Mouse (Mus musculus) gonadal fat pad, adult 2 months (tissue): ENCODE measurements around the gene Vill. TPM values are rescaled to one million over a fixed set of nuclear protein-coding genes. Genes with fewer than 3 reads are reported as not detected.

Experiments
- DNase-seq: peaks from one replicate; pipeline ENCODE4 v3.0.0-alpha.2; 2012; ENCODE audit warnings: low read depth
- polyA plus RNA-seq: library from polyadenylated mRNA; depleted of rRNA; stranded (reverse); fragments of >200 nt; gene quantifications from 2 replicates; pipeline ENCODE4 v1.2.3, GENCODE M21; 2012; rRNA removed

The Vill gene
- polyA plus RNA-seq: 13.6 and 15.1 TPM in 2 replicates

GRCm38 (mm10) chr9:119052154-119052944 is at the start of gene Vill:
TSS of gene Vill (plus strand) at chr9:119052778.
- DNase-seq: no peak

GRCm38 (mm10) chr9:119003990-119004702 is 48.4 kb upstream of the Vill start:
- DNase-seq: no peak

DNA sequence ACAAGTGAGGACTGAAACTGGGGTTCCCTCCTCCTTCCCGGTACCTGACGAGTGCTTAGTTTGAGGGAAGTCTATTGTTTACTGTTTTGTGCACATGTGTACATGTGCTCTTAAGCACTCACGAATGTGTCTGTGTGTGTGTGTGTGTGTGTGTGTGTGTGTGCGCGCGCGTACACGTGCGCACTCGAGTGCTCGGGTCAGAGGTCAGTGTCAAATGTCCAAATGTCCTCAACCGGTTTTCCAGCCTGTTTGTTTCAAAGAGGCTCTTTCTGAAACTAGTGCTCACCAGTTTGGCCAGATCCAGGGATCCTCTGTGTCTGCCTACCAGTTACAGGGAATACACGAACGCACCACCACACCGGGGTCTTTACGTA is 47.9 kb upstream of the Vill start:
- no peak for DNase-seq

GRCm38 (mm10) chr9:119005303-119006029 is 47.1 kb upstream of the Vill start:
- DNase-seq: no peak

DNA sequence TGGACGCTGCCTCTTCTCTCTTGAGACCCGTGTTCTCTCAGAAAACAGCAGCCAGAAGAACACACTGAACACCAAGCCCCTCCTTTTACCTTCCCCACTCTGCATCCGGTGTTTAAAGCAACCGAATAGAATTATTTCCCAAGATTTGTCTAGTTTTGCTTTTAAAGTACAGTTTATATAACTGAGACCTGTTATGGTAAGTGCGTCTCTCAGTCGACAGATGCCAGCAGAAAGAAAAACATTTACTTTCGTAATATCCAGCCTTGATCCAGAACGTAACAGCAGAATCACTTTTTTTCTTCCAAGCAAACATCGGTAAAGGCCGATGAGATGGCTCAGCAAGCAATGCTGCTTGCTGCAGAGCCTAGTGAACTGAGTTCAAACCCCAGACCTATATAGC is 45.3 kb upstream of the Vill start:
- no peak for DNase-seq

GRCm38 (mm10) chr9:119008871-119009270 is 43.7 kb upstream of the Vill start:
- DNase-seq: no peak

- no peak for DNase-seq
Measured at GRCm38 (mm10) chr9:119010156-119010710, 42.3 kb upstream of the Vill start.

GRCm38 (mm10) chr9:119016785-119017507 is 35.6 kb upstream of the Vill start:
- no peak for DNase-seq

- DNase-seq: no peak
Measured at GRCm38 (mm10) chr9:119021731-119022130, 30.8 kb upstream of the Vill start.

- no peak for DNase-seq
Measured at GRCm38 (mm10) chr9:119025263-119025662, 27.3 kb upstream of the Vill start.

- DNase-seq: no peak
Measured at GRCm38 (mm10) chr9:119025832-119026331, 26.7 kb upstream of the Vill start.

GRCm38 (mm10) chr9:119027337-119027736 is 25.2 kb upstream of the Vill start:
- DNase-seq: no peak

DNA sequence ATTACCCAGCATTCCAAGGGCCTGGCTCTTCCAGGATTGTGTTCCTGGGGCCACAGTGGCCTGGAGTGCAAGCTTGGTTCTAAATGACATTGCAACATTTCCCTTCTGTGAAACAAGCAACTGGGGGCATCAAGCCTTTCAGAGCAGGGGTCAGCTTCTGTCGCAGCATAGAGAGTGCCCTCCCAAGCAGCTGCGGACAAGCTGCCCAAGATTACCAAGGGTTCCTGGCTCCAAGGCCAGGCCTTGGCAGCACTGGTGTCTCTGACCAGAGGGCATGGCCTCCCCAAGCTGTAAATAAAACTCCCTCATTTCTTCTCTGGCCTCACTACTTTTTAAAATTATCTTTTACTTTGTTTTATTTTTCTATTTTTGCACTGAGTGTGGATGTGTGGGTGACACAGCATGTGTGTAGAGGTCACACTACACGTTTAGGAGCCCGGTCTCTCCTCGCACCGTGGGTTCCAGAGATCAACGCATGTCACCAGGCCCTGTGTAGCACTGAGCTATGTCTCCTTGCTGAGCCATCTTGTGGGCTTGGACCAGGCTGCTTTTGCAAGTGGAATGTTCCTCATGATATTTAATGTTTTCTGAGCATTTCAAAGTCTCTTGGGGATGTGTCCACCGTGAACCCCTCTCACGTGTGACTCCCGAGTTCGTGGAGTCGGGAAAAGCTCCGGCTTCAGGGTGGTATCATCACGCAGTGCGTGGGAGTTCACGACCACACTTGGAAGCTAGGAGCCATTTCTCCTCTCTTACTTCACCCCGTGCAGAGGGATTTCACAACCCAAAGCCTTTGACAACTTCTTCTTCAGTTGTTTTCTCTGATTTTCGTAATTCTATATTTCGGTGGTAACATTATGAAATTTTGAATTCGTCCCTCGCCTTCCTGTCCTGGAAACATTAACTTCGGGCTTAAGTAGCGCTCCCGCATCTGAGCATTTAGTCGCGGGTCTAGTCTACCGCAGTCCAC is 24.1 kb upstream of the Vill start:
- DNase-seq: no peak

DNA sequence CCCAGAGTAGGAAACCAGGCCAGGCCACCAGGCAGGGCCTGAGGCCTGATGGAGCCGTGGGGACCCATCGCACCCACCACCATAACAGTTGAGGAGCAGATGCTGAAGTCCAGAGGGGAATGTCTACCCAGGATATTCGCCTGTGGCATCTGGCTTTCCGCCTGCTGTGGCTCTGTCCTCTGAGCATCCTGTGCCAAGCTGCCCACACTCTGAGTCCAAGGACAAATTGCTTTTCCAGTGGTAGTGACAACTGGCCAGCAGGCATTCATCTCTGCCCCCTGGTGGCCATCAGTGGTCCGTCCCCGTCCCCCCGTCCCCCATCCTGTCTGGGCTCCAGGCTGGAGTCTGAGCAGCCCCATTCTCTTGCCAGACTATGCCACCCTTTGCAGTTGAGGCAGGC is 23.0 kb upstream of the Vill start:
- DNase-seq: no peak

- no peak for DNase-seq
Measured at GRCm38 (mm10) chr9:119031038-119031437, 21.5 kb upstream of the Vill start.

GRCm38 (mm10) chr9:119031772-119032171 is 20.8 kb upstream of the Vill start:
- DNase-seq: no peak

GRCm38 (mm10) chr9:119032538-119032937 is 20.0 kb upstream of the Vill start:
- no peak for DNase-seq

GRCm38 (mm10) chr9:119033111-119033921 is 19.3 kb upstream of the Vill start:
- no peak for DNase-seq

- no peak for DNase-seq
Measured at GRCm38 (mm10) chr9:119034069-119034468, 18.5 kb upstream of the Vill start.
